Mouse (Mus musculus) left cerebral cortex, adult 2 months (tissue): Measurements from ENCODE around the gene St6galnac4. TPM values are rescaled to one million over a fixed set of nuclear protein-coding genes. Genes with fewer than 3 reads are reported as not detected.

Source experiments
- DNase-seq, 2 experiments: peaks; one replicate each; pipeline ENCODE4 v3.0.0; 2021 to 2022; ENCODE audit warnings: low spot score in 2 of 2, mixed read lengths in 1 of 2; ENCODE audit errors: extremely low spot score in 1 of 2
- H3K27ac ChIP-seq: fragments of 200-600 bp; 2 replicates; pipeline ENCODE4 v1.8.1; 2022
- H3K4me3 ChIP-seq: fragments of 200-600 bp; 2 replicates; pipeline ENCODE4 v1.8.1; 2022
- CTCF ChIP-seq: fragments of 200-600 bp; IDR thresholded peaks from 2 replicates; pipeline ENCODE4 v1.8.1; 2022; ENCODE audit warnings: antibody characterized with exemption, mild to moderate bottlenecking, moderate library complexity
- intact Hi-C: fragments of 180-260 bp; cut with DNase I; formaldehyde crosslinking; loops from one replicate; pipeline ENCODE4 v1.15.1; 2025
- total RNA-seq, 2 experiments: library from RNA; stranded (reverse); gene quantifications; 2 replicates each; pipeline ENCODE4 v1.2.3; 2021

Gene St6galnac4
- total RNA-seq, 2 experiments from 2014 or later = 37.2 to 38.0 TPM

DNA sequence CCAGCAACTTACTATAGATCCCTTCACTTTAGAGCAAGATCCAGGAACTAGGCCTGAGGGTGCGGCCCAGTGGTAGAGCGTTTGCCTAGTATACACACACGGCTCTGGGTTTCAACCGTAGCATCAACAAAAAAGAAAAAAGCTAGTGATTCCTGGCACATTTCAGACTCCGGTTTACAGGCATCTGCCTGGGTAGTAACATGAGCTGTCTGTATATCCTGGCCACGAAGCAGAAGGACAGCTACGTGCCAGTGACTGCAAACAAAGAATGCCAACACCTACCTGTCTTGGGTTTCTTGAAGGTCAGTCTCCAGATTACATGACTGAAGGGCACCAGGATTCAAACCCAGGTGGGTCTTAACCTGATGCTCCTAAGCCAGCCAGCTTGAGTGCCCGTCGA, 37.7 kb upstream of the St6galnac4 start:
- H3K27ac ChIP-seq = peak overlapping the region; percentile 5; the same call in 1 of the 2 replicates
- intact Hi-C loops = no loop called here
- TF ChIP-seq CTCF = no peak
- H3K4me3 ChIP-seq = no peak overlapping the region
- no peak for DNase-seq

GRCm38 (mm10) chr2:32549764-32550163, 37.1 kb upstream of the St6galnac4 start:
- no peak for TF ChIP-seq CTCF
- intact Hi-C loops = no loop called here
- DNase-seq = peak in 1 of 2 experiments; percentile 36

DNA sequence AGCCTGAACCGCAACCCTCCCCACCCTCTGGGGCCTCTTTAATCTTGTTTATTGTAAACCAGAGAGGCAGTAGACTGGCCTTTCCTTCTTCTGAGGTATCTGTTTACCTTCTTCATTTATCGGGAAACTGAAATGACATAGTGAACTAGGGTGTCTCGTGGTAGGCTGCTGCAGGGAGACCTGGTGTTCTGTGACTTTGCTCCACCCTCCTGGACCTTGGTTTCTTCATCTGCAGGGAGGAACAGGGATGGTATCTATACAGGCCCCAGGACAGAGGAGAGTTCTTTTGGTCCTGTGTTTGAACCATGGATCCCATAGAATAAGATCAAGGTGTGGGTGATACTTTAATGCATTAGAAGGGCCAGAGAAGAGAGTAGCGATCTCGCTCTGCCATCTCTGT, 35.7 kb upstream of the St6galnac4 start:
- intact Hi-C loops = no loop called here
- H3K27ac ChIP-seq = no peak overlapping the region
- H3K4me3 ChIP-seq = no peak overlapping the region
- no peak for DNase-seq
- TF ChIP-seq CTCF = no peak

More at GRCm38 (mm10) chr2:32549764-32550163, 37.1 kb upstream of the St6galnac4 start:
- Histone ChIP-seq H3K27ac (peak overlapping the region; percentile 41; the same call in 1 of the 2 replicates), H3K4me3 (no peak overlapping the region)

DNA sequence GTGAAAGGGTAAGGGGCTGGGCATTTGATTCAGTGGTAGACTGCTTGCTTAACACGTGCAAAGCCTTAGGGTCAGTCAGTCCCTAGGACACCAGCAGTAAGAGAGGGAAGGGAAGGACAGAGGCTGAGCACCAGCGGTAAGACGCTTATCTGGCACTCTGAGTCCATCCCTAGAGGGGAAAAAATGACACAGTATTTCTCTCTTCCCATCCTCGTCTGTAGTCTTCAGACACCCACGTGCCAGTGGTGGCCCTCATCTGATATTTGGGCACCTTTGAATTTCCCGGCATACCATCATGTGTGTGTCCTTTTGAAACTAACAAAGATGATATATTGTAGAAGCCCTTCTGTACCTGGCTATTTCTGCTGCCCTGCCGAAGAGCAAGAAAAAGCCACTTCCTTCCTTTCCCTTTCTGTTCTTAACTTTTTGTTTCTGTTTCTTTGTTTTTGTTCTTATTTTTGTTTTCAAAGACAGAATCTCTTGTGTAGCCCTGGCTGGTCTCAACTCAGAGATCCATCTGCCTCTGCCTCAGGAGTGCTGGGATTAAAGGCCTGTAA, 33.2 kb upstream of the St6galnac4 start:
- H3K4me3 ChIP-seq = no peak overlapping the region
- no peak overlapping the region for H3K27ac ChIP-seq
- DNase-seq = no peak
- TF ChIP-seq CTCF = no peak
- intact Hi-C loops = no loop called here

DNA sequence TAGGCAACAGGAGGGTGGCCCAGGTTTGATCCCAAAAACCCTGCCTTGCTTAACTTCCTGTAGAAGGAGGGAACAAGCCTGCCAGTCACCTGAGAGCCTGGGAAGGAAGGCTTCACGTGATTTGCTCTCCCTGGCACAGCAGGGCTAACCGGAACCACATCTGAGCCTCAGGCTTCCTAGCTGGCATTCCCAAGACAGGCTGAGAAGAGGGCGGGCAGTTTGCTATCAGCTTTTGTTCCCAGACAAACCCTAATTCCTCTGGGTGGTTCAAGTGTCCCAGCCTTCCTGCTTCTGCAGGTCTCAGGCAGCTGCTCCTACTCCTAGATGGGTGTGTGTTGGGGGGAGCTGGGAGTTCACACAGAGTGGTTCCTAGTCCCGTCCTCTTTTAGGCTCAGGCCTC, 31.4 kb upstream of the St6galnac4 start:
- DNase-seq = no peak
- no peak for TF ChIP-seq CTCF
- intact Hi-C loops = no loop called here
- H3K27ac ChIP-seq = no peak overlapping the region; the same call in 1 of the 2 replicates
- H3K4me3 ChIP-seq = no peak overlapping the region

- intact Hi-C loops = no loop called here
- peak overlapping the region; percentile 19; the same call in 1 of the 2 replicates for H3K27ac ChIP-seq
- TF ChIP-seq CTCF = no peak
- DNase-seq = no peak
- no peak overlapping the region for H3K4me3 ChIP-seq
These were observed 30.9 kb upstream of the St6galnac4 start for GRCm38 (mm10) chr2:32556019-32556418.

DNA sequence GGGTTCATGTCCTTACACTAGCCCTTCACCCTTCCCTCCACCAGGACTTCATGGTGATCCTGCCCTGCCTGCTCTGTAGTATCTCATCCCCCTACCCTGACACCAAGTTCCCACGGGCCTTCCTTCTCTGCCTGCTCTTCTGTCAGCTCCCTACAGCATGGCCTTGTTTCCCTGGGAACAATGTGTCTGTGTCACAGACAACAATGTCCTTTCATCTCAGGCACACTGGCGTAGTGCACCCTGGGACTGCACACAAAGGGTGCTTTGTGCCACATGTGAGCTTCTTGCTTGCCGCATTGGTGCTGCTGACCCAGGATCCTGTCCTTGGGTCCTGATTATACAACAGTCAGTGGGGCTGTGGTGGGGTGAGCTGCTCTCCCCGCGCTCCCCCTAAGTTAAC, 27.3 kb upstream of the St6galnac4 start:
- peak overlapping the region; percentile 78 for H3K27ac ChIP-seq
- no peak overlapping the region for H3K4me3 ChIP-seq
- no peak for DNase-seq
- intact Hi-C loops = no loop called here
- no peak for TF ChIP-seq CTCF

GRCm38 (mm10) chr2:32566536-32567063, 20.3 kb upstream of the St6galnac4 start:
- TF ChIP-seq CTCF = peak; percentile 92
- Histone ChIP-seq H3K4me3 (no peak overlapping the region), H3K27ac (no peak overlapping the region)
- intact Hi-C loops = loop anchor here (1.0 to 2.0 kb wide), 3 partner anchors 31 to 170 kb away; partner anchors contain the start of gene Fam102a
- DNase-seq = peak; percentile 61 to 64

- TF ChIP-seq CTCF = no peak
- Histone ChIP-seq H3K27ac (no peak overlapping the region), H3K4me3 (no peak overlapping the region)
- intact Hi-C loops = no loop called here
- DNase-seq = no peak
These were observed 18.7 kb upstream of the St6galnac4 start for GRCm38 (mm10) chr2:32568149-32568548.

DNA sequence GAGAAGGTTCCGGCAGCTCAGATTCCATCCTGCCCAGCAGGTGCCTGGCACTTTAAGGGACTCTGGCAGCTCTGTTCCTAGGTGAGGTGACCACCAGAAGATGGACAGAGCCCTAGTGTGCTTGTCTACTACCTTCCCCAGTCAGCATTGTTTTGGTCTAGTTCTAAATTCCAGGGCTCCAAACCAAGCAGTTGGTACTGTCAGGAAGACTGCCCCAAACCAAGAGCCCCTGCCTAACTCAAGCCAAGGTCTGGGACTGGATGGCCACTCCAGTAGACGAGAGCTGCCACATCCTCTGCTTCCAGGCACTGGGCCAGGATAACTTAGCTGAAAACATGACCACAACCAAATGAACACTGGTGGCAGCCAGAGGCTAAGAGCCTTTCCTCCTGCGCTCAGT, 18.0 kb upstream of the St6galnac4 start:
- intact Hi-C loops = no loop called here
- DNase-seq = no peak
- no peak overlapping the region for H3K27ac ChIP-seq
- H3K4me3 ChIP-seq = no peak overlapping the region
- TF ChIP-seq CTCF = no peak

GRCm38 (mm10) chr2:32570698-32571494, 16.0 kb upstream of the St6galnac4 start, which contains the start of gene Dpm2:
Dpm2 (plus strand) TSS chr2:32570858.
- Histone ChIP-seq H3K4me3 (peak within 1 kb of the TSS; percentile 66), H3K27ac (peak within 1 kb of the TSS; percentile 93)
- peak; percentile 88 to 90 for DNase-seq
- TF ChIP-seq CTCF = peak; percentile 16
- intact Hi-C loops = no loop called here

DNA sequence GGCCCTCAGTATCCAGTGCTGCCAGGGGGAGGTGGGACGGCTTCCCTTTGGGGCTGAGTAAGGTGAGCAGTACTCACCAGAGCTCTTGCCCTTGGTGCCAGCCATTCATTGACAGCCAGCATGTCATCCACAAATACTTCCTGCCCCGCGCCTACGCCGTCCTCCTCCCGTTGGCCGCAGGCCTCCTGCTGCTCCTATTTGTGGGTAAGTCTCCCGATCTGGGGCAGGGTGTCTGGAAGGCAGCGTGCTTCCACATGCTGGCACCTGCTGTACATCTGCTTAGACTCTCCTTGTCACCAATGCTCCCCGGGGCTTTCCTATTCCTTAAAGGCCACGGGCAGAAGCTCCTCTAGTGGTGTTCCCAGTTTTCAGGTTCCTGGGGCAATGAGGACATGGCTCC, 14.7 kb upstream of the St6galnac4 start:
- intact Hi-C loops = no loop called here
- TF ChIP-seq CTCF = no peak

More for the DNA sequence above, 14.7 kb upstream of the St6galnac4 start:
- no peak for DNase-seq
- H3K4me3 ChIP-seq = no peak overlapping the region
- H3K27ac ChIP-seq = no peak overlapping the region
